Mouse (Mus musculus) CH12.LX (cell line): Measurements from ENCODE around the gene C730034F03Rik.

ENCODE experiments used
- BHLHE40 ChIP-seq: IDR thresholded peaks from 2 replicates; pipeline ENCODE4 v1.6.1; 2011; ENCODE audit warnings: mild to moderate bottlenecking, low read depth, low read length, improper control_type of control experiment
- CHD1 ChIP-seq: IDR thresholded peaks from 2 replicates; pipeline ENCODE4 v1.6.1; 2012; ENCODE audit warnings: low read depth, low read length, improper control_type of control experiment, inconsistent platforms
- CHD2 ChIP-seq: IDR thresholded peaks from 2 replicates; pipeline ENCODE4 v1.6.1; 2011; ENCODE audit warnings: low read length, improper control_type of control experiment
- ETS1 ChIP-seq: conservative IDR thresholded peaks from 2 replicates; pipeline ENCODE4 v1.6.1; 2012; ENCODE audit warnings: low read depth, mild to moderate bottlenecking, inconsistent platforms, low read length, improper control_type of control experiment, moderate library complexity
- MAX ChIP-seq: IDR thresholded peaks from 2 replicates; pipeline ENCODE4 v1.6.1; 2011; ENCODE audit warnings: low read length, improper control_type of control experiment
- POLR2A ChIP-seq: IDR thresholded peaks from 2 replicates; pipeline ENCODE4 v1.6.1; 2011; ENCODE audit warnings: low read depth, mild to moderate bottlenecking, improper control_type of control experiment, low read length
- RAD21 ChIP-seq: IDR thresholded peaks from 2 replicates; pipeline ENCODE4 v1.6.1; 2011; ENCODE audit warnings: low read depth, mild to moderate bottlenecking, low read length, improper control_type of control experiment, moderate library complexity
- SMC3 ChIP-seq: IDR thresholded peaks from 2 replicates; pipeline ENCODE4 v1.6.1; 2011; ENCODE audit warnings: low read depth, low read length, improper control_type of control experiment
- ZC3H11A ChIP-seq: IDR thresholded peaks from 2 replicates; pipeline ENCODE4 v1.6.1; 2012; ENCODE audit warnings: low read depth, mild to moderate bottlenecking, inconsistent platforms, low read length, improper control_type of control experiment

GRCm38 (mm10) chr15:89463334-89464235, 34.2 kb downstream of the C730034F03Rik start:
- no peak for TF ChIP-seq CHD2
- TF ChIP-seq MAX = no peak
- TF ChIP-seq POLR2A = peak; percentile 69
- TF ChIP-seq BHLHE40 = no peak
- TF ChIP-seq ETS1 = no peak
- TF ChIP-seq ZC3H11A = no peak
- peak; percentile 38 for TF ChIP-seq RAD21
- peak; percentile 23 for TF ChIP-seq SMC3
- TF ChIP-seq CHD1 = no peak
